Mouse (Mus musculus) ES-CJ7 (cell line): ENCODE data around the gene Tmem135.

ENCODE experiments used
- DNase-seq: peaks from one replicate; pipeline ENCODE4 v3.0.0; 2011; ENCODE audit warnings: low read depth, low spot score

The Tmem135 gene

GRCm38 (mm10) chr7:89099756-89100155, 304.3 kb downstream of the Tmem135 start:
- no peak for DNase-seq
